Mouse (Mus musculus) embryo, embryonic 11.5 days (tissue): ENCODE data around the gene Prep.
"Not testable (repeated sequence)": the region's sequence is repeated elsewhere in the genome, so short reads cannot be mapped to it uniquely, and the experiment has no call there.

Experiments
- DNase-seq: peaks from one replicate; pipeline ENCODE4 v3.0.0-alpha.2; 2012; ENCODE audit warnings: low read depth, low spot score

The Prep gene

DNA sequence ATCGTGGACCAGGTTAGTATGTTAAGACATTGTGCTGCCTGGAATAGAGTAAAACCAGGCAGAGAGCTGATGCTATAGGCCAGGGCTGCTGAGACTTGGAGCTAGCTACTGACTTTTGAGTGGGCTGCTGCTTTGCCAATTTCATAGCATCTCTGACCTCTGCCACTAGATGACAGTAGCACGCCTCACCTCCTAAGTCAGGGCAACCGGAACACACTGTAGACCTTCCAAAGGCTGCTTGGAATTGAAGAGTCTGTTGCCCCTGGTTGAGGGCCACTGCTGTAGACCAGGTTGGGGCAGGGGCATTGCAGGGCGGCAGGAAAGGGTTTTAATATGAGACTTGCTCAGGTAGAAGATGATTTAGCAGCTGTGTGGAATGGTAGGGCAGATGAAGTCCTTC is 47.5 kb downstream of the Prep start:
- DNase-seq: no peak

DNA sequence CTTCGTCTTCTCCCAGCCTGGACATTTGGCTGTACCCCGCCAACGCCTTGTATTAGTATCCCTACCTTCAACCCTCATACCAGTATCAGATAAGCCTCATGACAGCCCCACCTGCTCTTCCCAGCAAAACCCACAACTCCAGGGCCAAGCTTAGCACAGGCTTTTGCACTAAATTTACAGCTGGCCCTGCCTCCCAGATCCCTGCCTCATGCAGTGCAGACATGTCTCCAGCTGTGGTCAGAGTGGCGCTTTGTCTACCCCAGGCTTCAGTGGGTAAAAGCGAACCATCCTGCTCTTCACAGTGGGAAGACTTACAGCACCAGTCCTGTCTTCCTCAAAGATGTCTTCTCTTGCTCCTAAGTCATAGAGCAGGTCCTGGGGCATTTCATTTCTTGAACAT is 49.8 kb downstream of the Prep start:
- DNase-seq: no peak

DNA sequence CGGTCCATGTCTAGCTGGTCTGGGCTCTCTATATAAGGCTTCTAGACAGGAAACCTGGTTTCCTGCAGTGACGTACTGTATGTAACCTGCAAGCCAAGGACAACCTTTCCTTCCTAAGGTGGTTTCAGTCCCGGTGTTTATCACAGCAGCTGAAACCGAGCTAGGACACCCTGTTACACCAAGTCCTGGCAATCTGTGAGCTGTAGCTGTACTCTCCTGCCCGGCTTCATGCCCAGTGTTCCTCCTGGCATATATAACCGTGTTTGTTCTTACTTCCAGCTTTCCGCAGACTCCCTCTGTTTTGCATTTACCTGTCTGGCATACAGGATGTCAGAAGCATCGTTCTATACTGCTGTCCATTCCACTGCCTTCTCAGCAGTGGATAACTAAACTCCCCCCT is 51.4 kb downstream of the Prep start:
- no peak for DNase-seq

DNA sequence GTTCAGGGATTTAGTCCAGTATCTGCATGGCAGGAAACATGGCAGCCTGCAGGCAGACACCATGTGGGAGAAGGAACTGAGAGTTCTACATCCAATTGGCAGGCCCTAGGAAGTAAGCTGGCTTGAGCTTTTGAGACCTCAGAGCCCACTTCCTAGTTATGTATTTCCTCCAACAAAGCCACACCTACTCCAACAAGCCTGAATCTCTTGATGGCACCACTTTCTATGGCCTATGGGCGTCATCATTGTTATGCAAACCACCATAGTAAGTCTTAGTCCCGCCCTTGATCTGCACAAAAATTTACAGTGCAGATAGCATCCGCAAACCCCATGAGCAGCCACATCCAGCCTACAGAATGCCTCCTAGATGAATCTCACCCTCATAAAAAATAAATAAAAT is 54.6 kb downstream of the Prep start:
- no peak for DNase-seq

DNA sequence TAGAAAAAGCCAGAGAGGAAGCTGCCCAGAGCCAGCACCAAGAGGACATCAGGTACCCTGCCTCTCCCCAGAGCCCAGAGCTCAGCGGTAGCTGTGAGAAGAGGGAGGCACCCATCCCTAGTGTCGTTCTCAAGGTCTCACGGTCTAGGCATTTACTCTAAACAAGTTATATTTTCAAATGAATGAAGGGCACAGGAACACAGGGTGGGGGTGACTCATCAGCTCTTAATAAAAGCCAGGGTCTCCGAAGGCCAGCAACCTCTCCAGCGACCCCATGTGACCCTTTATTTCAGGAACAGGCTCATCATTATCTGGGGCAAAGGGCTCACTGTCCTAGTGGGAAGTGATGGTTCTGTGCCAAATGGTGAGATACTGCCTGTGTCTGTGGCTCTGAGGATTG is 55.5 kb downstream of the Prep start:
- no peak for DNase-seq

DNA sequence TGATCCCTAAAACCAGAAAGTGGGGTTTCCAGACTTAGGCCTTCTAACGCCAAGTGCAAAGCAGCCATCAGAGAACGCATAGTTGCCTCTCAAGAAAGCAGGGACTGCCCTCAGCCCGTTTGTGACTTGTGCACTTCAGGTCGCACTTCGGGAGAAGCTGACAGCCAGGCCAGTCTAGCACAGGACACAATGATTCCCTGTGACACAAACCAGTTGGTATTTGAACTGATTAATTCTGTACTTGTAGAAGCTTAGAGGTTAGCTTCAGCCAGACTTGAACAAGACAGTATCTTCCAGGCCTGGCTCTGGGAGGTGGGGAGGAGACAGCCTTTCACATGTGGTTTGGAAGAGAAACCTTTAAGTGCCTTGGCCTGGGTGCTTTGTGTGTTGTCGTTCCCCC is 56.0 kb downstream of the Prep start:
- no peak for DNase-seq

DNA sequence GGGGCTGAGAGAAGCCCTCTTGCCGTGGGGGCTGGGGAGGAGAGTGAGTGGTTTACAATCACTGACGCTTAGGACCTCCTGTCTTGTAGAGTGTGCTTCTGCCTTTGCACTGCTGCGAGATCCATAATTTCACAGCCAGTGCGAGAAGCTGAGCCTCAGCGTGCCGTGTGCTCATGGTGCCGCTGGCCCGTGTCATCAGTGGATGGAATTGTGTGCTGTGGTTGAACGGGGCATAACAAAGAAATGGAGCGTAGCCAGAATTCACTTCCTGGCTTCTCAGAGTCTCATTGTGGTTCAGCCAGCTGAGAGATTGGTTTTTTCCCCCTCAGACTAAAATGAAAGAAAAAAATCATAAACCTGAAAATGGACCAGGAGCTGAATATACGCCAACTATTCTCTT is 62.1 kb downstream of the Prep start:
- no peak for DNase-seq

DNA sequence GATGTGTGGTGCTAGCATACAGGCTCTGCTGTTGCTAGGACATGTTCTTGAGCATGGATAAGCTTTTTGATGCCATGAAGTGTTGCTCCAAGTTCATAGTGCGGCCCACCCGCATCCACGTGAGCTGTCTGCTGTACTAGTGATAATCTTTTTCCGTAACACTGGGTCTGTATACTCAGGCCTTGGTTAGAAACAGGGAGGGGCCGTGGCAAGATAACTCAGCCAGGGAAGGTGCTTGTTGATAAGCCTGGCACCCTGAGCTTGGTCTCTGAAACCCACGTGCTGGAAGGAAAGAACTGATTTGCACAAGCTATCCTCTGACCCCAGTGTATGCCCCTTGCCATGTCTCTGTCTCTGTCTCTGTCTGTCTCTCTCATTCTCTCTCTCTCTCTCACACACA is 63.0 kb downstream of the Prep start:
- no peak for DNase-seq

DNA sequence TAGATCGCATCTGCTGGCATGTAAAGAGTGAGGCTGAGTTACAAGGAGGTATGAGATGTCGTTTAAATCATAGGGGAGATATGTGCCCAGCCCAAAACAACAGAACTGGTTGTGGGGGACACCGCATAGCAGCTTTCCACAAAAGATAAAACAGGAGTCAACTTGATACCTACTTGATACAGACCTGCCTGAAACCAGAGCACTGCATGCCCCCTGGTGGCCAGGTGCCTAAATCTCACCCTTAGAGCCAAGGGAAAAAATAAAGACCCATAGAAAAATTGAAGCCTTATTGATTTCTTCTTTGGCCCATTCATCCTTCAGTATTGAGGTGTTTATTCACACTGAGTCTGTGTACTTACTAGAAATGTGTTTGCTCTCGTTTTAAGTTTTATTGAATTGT is 65.4 kb downstream of the Prep start:
- DNase-seq: no peak

DNA sequence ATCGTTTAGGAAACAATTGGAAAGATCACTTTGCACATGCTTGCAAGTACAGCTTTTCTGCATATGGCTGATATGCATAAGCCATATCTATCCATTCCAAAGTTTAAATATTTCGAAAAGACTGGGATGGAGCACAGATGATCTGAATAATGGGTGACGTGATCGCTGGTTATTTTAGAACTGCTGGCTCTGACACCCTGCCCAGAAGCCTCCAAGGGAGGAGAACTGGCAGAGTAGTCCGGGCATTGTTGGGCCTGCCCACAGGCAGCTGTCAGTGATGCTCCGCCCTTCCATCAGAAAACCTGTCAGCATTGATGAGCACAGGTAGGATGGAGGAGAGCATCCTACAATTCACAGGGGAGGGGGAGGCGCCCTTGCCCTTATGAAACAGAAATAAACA is 69.8 kb downstream of the Prep start:
- no peak for DNase-seq

DNA sequence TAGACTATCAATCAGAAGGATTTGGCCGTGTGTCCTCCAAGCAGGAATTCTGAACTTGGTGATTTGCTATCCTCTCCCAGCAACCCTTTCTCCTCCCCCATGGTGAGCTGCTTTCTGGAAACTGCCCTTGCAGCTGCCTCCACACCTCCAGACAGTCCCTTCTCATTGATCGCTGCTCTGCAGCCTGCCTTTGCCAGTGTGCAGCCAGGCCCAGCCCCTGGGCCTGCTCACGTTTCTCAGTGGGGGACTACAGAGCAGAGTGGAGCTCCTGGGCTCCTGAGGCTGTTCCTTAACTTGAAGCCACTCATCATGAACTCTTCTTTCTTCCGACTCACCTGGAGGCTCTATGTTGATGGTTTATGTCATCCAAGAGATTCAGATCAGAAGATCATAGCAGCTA is 72.9 kb downstream of the Prep start:
- no peak for DNase-seq

DNA sequence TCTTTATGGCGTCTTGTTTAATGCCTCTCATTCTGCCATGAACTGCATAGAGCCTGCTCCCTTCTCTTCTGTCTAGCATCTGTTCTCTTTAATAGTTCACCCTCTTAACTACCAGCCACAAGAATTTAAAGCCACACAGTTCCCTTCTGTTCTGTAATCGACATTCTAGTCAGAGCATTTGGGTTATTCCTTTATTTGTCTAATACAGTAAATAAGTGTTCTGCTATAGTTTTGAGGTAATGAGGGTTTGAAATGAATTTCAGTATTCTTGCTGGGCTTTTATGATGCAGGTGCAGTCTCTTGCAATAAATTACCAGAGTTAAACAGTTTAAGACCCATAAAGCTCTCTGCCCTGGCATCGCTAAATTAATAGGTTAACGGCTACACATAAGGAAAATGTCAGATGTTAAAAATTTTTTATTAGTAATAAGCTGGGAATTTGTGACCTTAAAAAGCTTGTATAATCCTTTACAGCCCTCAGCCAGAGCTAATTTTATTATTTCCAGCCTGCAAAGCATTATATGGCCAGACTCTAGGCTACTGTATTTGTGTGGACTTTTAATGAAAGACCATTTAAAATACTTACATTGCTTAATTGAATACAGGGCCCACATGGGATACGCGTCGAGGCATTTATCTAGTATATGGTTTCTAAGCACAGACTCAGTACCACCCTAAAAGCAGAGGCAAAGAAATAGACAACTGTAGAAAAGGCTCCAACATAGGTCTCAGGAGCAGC is 73.6 kb downstream of the Prep start:
- DNase-seq: no peak

DNA sequence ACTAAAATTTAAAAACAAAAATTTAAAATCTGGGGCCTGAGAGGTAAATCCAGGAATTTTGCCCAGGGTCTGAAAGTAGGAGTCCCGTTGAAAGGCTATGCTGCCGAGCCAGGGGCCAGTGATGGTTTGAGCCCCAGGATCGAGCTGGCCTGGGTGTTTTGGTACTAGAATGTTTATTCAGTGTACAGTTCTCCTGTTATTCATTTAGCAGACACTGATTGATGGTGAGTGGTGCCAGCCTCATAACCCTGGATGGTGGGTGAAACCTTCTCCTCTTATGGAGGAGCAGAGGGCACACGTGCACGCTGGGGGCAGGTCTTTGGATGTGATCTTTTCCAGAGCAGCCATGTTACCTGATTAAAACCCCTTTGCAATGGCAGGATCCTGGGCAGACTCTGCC is 75.4 kb downstream of the Prep start:
- DNase-seq: no peak

DNA sequence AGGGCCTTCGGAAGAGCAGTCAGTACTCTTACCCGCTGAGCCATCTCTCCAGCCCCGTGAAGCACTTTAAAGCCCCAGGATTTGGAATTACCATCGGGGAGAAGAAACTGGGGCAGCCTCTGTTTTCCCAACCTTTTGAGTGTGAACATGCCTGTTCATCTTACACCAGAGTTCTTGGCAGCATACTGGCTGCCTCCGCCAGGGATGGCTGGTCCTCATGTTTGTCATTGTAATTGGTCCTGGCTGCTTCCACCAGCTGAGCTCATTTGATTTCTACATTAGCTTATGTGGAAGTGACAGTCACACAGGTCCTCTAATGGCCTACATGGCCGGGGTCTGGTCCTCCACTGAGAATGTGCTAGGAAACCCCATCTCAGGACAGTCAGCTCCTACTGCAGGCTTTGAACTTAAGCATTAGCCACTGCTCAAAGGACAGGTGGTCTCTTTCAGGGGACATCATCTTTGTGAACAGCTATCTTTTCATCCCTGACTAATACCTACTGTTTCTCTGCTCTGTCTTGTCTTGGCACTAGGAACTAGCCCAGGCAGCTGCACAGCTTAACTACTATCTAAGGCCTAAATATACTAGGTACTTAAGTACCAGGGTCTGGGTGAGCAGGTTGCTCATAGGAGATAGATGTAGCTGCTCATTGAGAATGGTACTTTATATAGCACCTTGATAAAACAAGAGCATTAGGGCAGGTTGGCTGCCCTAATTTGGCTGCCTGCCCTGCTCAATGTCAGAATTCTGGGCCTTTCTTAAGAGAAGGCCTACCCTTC is 77.2 kb downstream of the Prep start:
- DNase-seq: no peak

DNA sequence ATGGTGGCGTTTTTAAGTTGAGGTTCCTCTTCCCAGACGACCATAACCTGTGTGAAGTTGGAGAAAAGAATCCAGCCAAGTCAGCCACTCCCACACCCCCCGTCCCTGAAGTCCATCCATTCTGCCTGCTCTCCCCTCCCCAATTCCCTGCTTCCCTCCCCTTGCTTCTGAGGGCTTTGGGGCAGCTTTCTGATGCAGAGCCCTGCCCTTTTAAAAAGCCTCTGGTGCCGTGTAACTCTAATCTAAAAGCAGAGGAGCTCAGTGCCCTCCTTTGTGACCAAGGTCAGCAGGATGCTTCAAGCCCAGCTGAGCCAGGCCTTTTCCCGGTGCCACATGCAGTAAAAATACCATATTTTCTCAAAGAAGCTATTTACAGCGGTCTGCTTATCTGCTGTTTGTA is 79.8 kb downstream of the Prep start:
- DNase-seq: no peak

DNA sequence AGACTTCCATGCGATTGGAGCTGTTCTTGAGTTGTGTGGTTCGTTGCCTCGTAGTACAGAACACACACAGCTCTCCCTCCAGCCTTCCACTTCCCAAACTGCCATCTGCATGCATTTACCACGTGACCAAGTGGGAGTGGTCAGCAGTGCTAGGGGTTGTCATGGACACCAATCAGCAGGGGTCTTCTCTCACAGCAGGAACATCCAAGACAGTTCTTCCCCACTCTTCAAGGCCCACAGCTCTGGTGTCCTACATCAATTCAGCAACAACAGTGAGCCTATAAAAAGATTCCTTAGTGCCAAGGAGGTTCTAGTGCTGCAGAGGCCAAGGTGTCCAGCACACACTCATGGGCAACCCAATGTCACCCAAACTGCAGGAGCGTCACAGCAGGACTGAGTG is 84.1 kb downstream of the Prep start:
- DNase-seq: no peak

DNA sequence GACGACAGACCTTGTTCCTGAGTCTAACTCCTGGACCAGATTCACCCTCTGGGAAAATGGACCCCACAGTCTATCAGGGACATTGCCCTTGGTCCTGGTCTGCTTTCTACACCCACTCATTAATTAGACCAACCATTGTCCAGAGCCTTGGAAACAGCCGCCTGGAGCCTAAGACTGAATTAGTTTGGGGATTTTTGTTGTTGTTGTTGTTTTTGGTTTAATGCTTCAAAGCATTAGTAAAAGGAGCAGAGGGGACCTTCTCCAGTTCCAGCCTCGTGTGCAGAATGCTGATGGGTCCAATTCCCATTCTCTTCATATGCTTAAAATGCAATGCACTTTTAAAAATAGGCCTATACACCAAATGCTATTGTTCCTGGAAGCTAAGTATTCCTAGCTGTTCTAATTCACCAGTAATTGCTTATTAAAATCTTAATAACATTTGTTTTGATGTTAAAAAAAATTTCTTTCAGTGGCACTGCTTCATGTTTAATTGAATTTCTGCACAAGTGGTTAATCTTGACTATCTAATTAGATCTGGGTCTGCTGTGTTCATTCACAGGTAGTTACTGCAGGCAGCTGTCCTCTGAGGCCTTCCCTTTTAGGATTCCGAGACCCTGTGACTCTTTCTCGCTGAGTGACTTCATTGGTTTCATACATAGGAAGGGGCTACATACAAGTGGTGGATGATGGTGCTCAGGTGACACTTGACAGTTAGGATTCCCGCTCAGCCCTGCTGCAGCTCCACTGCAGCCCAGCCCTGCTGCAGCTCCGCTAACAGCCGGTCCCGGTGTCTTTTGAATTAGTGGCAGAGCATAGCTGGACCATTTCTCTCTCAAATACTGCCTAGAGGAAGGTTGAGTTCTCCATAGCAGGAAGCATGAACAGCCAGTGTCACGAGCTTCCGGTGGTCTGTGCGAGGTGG is 85.0 kb downstream of the Prep start:
- no peak for DNase-seq

DNA sequence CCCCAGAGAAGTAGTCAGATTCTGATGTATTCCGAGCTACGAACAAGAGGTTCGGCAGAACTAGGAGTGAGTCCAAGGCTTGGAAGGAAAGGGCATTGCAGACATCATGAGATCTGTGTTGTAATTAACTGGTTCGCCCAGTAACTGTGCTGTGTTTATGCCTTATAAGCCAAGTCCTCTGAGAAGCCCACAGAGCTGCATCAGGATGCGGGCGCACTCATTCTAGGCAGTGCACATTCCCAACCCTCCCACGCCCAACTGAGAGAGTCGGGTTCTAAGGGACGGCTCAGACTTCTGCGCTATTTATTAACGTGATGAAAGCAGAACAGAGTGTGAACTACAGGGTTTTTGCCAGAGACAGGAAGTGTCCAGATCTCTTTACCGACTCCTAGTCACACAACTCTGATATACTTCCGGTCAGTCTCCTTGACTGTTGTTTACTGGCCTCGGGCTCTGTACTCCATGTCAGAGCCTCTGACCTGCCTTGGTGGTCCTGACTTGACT is 87.6 kb downstream of the Prep start:
- DNase-seq: no peak

DNA sequence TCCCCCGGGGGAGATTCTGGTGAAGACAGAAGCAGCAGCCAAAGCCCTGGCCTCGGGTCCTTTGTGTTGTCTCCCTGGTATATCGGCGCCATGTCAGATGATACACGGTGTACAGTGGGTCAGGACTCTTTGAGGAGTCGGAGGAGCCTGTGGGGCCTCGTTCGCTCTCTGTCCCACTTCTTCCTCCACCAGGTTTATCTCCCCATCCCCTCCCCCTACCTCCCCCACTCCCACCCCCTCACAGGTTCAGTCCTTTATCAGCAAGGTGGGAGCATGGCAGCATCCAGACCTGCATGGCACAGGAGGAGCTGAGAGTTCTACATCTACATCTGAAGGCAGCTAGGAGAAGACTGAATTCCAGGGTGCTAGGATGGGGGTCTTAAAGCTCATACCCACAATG is 98.8 kb downstream of the Prep start:
- DNase-seq: no peak

DNA sequence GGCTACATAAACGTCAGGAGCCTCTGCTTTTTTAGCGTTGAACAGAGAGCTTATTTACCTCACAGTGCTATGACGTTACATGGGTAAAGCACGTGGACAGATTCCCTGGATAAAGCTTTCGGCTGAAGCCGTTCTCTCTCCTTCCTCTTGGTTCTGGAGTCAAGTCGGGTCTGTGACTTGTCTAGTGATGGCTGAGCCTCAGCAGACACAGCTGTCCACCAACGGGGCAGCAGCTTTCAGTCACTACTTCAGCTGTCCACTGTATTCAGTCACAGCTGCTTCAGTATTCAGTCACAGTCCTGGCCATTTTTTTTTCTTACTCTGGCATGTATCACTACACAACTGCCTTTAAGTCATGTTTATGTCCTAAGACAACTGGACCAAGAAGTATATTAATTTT is 106.9 kb downstream of the Prep start:
- DNase-seq: no peak

DNA sequence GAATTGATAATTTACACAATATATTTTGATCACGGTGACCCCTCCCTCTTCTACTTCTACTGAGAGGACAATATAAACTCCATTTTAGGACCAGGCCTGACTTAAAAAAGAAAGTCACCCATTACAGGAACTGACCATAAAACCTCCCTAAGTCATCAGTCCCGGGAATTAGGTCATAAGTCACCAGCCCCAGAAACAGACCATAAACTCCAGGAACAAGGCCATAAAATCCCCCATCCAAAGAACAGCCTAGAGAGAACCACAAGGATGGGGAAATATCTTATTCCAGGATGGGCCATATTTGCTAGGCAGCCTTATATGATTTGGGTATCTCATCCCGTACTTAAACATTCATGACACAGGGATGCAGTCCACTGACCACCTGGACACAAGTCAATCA is 107.3 kb downstream of the Prep start:
- DNase-seq: no peak

DNA sequence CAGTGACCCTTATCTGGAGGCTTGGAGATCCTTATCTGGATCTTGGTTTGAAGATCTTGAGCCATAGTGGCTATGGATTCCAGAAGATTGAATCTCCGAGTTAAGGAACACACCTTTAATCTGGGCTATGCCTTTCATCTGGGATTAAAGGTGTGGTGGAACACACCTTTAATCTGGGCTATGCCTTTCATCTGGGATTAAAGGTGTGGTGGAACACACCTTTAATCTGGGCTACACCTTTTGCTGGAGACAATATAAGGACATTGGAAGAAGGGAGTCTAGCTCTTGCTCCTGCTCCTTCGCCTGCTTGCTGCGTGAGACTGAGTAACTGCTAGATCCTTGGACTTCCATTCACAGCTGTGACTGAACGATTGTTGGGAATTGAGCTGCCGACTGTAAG is 110.8 kb downstream of the Prep start, which contains the start of gene Popdc3:
TSS of gene Popdc3 (plus strand) at position 301 of the 400 bp plus-strand sequence.
- not testable (repeated sequence) for DNase-seq
